Mouse (Mus musculus) embryonic facial prominence, embryonic 10.5 days (tissue): ENCODE measurements around the gene Tpm3. TPM values are rescaled to one million over a fixed set of nuclear protein-coding genes. Genes with fewer than 3 reads are reported as not detected.
A peak's percentile ranks its signal among the peaks of the same experiment; 100 is the strongest.

Source experiments
- DNase-seq: peaks from one replicate; pipeline ENCODE4 v3.0.0-alpha.2; 2017; ENCODE audit warnings: low spot score
- H3K27ac ChIP-seq: fragments of 300-500 bp; sonication (generic); replicated peaks from 2 replicates; pipeline ENCODE4 v1.5.1; 2016; ENCODE audit warnings: mild to moderate bottlenecking
- H3K27me3 ChIP-seq: fragments of 300-500 bp; sonication (generic); replicated peaks from 2 replicates; pipeline ENCODE4 v1.6.1; 2016; ENCODE audit warnings: low read depth, mild to moderate bottlenecking; ENCODE audit not compliant: poor library complexity, severe bottlenecking
- H3K36me3 ChIP-seq: fragments of 300-500 bp; sonication (generic); replicated peaks from 2 replicates; pipeline ENCODE4 v1.6.1; 2016; ENCODE audit warnings: mild to moderate bottlenecking, moderate library complexity
- H3K4me1 ChIP-seq: fragments of 300-500 bp; sonication (generic); 2 replicates; pipeline ENCODE4 v1.6.1; 2016
- H3K4me3 ChIP-seq: fragments of 300-500 bp; sonication (generic); 2 replicates; pipeline ENCODE4 v1.5.1; 2016; ENCODE audit warnings: mild to moderate bottlenecking, moderate library complexity
- H3K9me3 ChIP-seq: fragments of 300-500 bp; sonication (generic); 2 replicates; pipeline ENCODE4 v1.6.1; 2016; ENCODE audit warnings: mild to moderate bottlenecking
- WGBS: fragments of 180-500 bp; shearing (Covaris S2); methylation state at CpG from one replicate; pipeline ENCODE4 v1.1.7; 2016; 5-methylcytosine and 5-hydroxymethylcytosine counted together
- polyA plus RNA-seq: library from polyadenylated mRNA; unstranded; fragments of >200 nt; fragmentation: Nextera tagmentation; extraction: Ambion mirVana; gene quantifications from 2 replicates; pipeline ENCODE4 v1.2.1, GENCODE M21; 2016

The Tpm3 gene
- polyA plus RNA-seq, 1 experiment from 2014 or later = 597 TPM

- Histone ChIP-seq H3K4me1 (peaks cover 40% of the 10 kb centered on the region), H3K9me3 (no peaks in the 10 kb centered on the region), H3K36me3 (peaks cover 10% of the 10 kb centered on the region), H3K27me3 (no peaks in the 10 kb centered on the region), H3K4me3 (peak overlapping the region; percentile 41), H3K27ac (peak overlapping the region; percentile 66)
- DNase-seq = peak; percentile 83
- WGBS = 7% methylated on average over 5 of the region's 5 CpGs
Observed at GRCm38 (mm10) chr3:90076921-90077716, 4.7 kb downstream of the Tpm3 start.

- Histone ChIP-seq H3K36me3 (peaks cover 22% of the 10 kb centered on the region), H3K4me1 (peaks cover 50% of the 10 kb centered on the region), H3K9me3 (no peaks in the 10 kb centered on the region), H3K27me3 (no peaks in the 10 kb centered on the region), H3K27ac (no peak overlapping the region), H3K4me3 (peak overlapping the region; percentile 91; the same call in 1 of the 2 replicates)
- no peak for DNase-seq
- WGBS = 58% methylated on average over 5 of the region's 5 CpGs
Observed at GRCm38 (mm10) chr3:90078224-90078623, 5.8 kb downstream of the Tpm3 start.

- Histone ChIP-seq H3K4me1 (peaks cover 60% of the 10 kb centered on the region), H3K4me3 (peak overlapping the region; percentile 91), H3K27ac (peak overlapping the region; percentile 91), H3K27me3 (no peaks in the 10 kb centered on the region), H3K36me3 (peaks cover 31% of the 10 kb centered on the region), H3K9me3 (no peaks in the 10 kb centered on the region)
- DNase-seq = peak; percentile 98
- under 1% methylated on average over 33 of the region's 33 CpGs for WGBS
Observed at GRCm38 (mm10) chr3:90079133-90079762, 6.8 kb downstream of the Tpm3 start.

DNA sequence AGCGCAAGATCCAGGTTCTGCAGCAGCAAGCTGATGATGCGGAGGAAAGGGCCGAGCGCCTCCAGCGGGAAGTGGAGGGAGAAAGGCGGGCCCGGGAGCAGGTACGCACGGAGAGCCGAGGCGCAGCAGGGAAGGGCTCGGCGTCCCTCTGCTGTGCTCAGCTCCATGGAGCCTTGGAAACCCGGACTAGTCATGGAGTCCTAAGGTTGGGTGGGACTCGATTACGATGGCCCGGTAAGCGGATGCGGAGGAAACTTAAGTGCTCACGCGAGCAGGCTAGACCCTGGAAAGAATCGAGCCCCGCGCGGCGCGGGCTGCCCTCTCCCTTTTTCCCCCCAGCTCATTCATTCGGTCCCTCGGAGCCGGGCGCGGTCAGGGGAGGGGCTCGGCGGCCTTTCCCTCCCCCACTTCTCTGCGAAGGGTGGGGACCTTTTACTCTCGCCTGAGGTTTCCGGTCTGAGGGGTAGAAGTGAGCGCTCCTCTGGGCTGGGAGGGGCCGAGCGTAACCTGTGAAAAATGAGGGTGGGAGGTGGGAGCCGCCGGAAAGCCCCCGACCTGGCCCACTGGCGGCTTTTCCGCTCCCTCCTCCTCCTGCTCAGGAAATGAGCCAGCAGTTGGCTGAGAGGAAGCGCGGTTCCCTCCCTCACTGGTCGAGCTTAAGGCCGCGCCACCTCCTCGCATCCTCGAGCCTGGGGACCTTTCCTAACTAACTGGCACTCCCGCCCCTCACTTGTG lies 7.5 kb downstream of the Tpm3 start:
- H3K36me3 ChIP-seq = peaks cover 37% of the 10 kb centered on the region
- H3K27me3 ChIP-seq = no peaks in the 10 kb centered on the region
- H3K27ac ChIP-seq = peak overlapping the region; percentile 91
- WGBS = under 1% methylated on average over 53 of the region's 53 CpGs
- no peaks in the 10 kb centered on the region for H3K9me3 ChIP-seq
- peaks cover 66% of the 10 kb centered on the region for H3K4me1 ChIP-seq
- H3K4me3 ChIP-seq = peak overlapping the region; percentile 91
- DNase-seq = peak; percentile 86

GRCm38 (mm10) chr3:90080498-90080863 lies 8.0 kb downstream of the Tpm3 start:
- H3K9me3 ChIP-seq = no peaks in the 10 kb centered on the region
- H3K27ac ChIP-seq = peak overlapping the region; percentile 91
- 2% methylated on average over 6 of the region's 6 CpGs for WGBS
- H3K4me3 ChIP-seq = peak overlapping the region; percentile 91
- no peak for DNase-seq
- H3K27me3 ChIP-seq = no peaks in the 10 kb centered on the region
- H3K36me3 ChIP-seq = peaks cover 41% of the 10 kb centered on the region
- H3K4me1 ChIP-seq = peaks cover 69% of the 10 kb centered on the region

DNA sequence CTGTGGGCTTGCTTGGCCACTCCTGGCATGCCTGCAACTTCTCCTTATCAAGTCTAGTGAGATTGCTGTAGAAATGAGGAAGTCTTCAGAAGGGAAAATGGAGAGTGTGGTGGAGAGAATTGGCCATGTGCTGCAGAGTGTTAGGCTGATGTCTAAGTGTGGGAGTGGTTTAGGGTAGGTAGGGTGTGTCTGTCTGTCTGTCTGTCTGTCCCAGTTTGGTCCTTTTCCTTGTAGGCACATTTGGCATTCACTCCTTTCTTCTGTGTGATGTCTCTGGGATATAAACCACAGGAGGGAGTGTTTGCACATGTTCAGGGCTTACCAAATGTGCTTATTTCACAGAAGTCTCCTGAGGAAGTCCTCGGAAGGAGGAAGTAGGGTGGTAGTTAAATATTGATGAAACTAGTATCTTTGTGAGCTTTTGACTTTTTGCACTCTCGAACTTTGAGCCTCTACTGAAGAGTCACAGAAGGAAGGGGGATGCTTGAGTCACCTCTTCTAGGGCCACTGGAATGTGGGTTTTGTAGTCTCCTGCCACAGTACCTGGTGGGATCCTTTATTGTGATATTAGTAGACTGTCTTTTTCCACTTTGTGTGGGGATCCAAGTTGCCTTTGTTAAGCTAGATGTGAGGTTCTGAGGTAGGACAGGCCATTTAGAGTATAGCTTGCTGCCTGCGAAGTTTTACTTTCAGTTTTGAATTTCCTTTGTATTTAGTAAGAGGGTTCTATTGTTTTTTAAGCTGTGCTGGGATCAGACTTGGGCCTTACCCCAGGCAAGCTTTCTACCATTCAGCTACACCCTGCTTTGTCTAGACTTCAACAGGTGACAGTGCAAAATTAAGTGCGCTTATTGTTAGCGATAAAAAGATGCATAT lies 9.2 kb downstream of the Tpm3 start:
- Histone ChIP-seq H3K4me1 (peaks cover 69% of the 10 kb centered on the region), H3K36me3 (peaks cover 53% of the 10 kb centered on the region), H3K27me3 (no peaks in the 10 kb centered on the region)

GRCm38 (mm10) chr3:90083034-90083433 lies 10.6 kb downstream of the Tpm3 start:
- no peak for DNase-seq
- H3K27me3 ChIP-seq = no peaks in the 10 kb centered on the region
- WGBS = 78% methylated on average over 5 of the region's 5 CpGs
- peak overlapping the region; percentile 7; the same call in 1 of the 2 replicates for H3K27ac ChIP-seq
- H3K4me3 ChIP-seq = peak overlapping the region; percentile 30
- H3K36me3 ChIP-seq = peaks cover 67% of the 10 kb centered on the region
- no peaks in the 10 kb centered on the region for H3K9me3 ChIP-seq
- peaks cover 55% of the 10 kb centered on the region for H3K4me1 ChIP-seq

More for the DNA sequence above, 9.2 kb downstream of the Tpm3 start:
- no peak for DNase-seq
- WGBS = 84% methylated on average over 5 of the region's 5 CpGs
- Histone ChIP-seq H3K4me3 (peak overlapping the region; percentile 91), H3K9me3 (no peaks in the 10 kb centered on the region), H3K27ac (no peak overlapping the region)

- H3K36me3 ChIP-seq = peaks cover 75% of the 10 kb centered on the region
- H3K9me3 ChIP-seq = no peaks in the 10 kb centered on the region
- WGBS = 65% methylated on average over 3 of the region's 3 CpGs
- no peak for DNase-seq
- H3K27me3 ChIP-seq = no peaks in the 10 kb centered on the region
- H3K27ac ChIP-seq = peak overlapping the region; percentile 35; the same call in 1 of the 2 replicates
- H3K4me3 ChIP-seq = peak overlapping the region; percentile 30
- H3K4me1 ChIP-seq = peaks cover 50% of the 10 kb centered on the region
Observed at GRCm38 (mm10) chr3:90083698-90084324, 11.4 kb downstream of the Tpm3 start.

DNA sequence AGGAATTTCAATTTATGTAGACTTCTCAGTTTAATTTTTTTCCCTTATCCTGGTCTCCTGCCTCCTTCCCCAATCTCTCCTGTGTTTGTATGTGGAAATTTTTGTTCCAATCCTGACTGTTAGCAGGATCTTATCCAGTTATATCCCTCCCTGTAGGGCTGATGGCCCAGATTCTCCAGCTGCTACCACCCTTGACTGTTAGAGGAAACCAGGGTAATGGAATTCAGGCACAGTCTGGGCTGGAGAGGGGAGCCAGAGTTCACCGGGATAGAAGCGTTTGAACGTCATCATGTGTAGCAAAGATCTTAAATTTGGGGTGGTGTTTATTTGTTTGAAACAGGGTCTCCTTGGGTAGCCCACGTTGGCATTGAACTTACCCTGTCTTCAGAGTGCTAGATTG lies 12.3 kb downstream of the Tpm3 start:
- peaks cover 47% of the 10 kb centered on the region for H3K4me1 ChIP-seq
- 87% methylated on average over 4 of the region's 4 CpGs for WGBS
- H3K4me3 ChIP-seq = no peak overlapping the region
- H3K27me3 ChIP-seq = no peaks in the 10 kb centered on the region
- H3K27ac ChIP-seq = no peak overlapping the region
- DNase-seq = no peak
- no peaks in the 10 kb centered on the region for H3K9me3 ChIP-seq
- peaks cover 85% of the 10 kb centered on the region for H3K36me3 ChIP-seq

DNA sequence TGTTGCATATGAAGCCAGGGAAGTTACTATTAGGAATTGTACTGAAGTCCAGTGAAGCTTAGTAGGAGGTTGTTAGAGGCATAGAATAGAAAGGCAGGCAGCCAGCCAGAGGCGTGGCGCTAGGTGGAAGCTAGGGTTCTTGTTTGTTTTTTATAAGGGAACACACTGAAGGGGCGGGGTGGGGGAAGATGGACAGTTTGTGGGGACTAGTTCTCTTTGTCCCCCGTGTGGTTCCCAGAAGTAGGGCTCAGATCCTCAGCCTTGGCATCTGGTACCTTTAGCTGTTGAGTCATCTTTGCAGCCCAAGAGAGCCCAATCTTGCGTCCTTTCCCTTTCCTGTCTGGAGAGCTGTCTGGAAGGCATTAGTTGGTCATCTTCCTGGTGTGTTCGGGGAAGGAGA lies 12.8 kb downstream of the Tpm3 start:
- Histone ChIP-seq H3K36me3 (peaks cover 89% of the 10 kb centered on the region), H3K27me3 (no peaks in the 10 kb centered on the region), H3K4me1 (peaks cover 46% of the 10 kb centered on the region), H3K27ac (no peak overlapping the region), H3K9me3 (no peaks in the 10 kb centered on the region), H3K4me3 (no peak overlapping the region)
- no peak for DNase-seq
- 90% methylated on average over 6 of the region's 6 CpGs for WGBS

GRCm38 (mm10) chr3:90086068-90086467 lies 13.6 kb downstream of the Tpm3 start:
- Histone ChIP-seq H3K9me3 (no peaks in the 10 kb centered on the region), H3K27ac (no peak overlapping the region), H3K4me1 (peaks cover 40% of the 10 kb centered on the region), H3K4me3 (no peak overlapping the region), H3K27me3 (no peaks in the 10 kb centered on the region), H3K36me3 (peaks cover 97% of the 10 kb centered on the region)
- whole genome bisulfite sequencing = 92% methylated on average over 5 of the region's 5 CpGs
- no peak for DNase-seq
